Mouse (Mus musculus) gonadal fat pad, adult 2 months (tissue): ENCODE results near the gene Ica1l. TPM values are rescaled to one million over a fixed set of nuclear protein-coding genes. Genes with fewer than 3 reads are reported as not detected.
"Not testable (repeated sequence)": the region's sequence is repeated elsewhere in the genome, so short reads cannot be mapped to it uniquely, and the experiment has no call there.

Experiments
- DNase-seq: peaks from one replicate; pipeline ENCODE4 v3.0.0-alpha.2; 2012; ENCODE audit warnings: low read depth
- polyA plus RNA-seq: library from polyadenylated mRNA; depleted of rRNA; stranded (reverse); fragments of >200 nt; gene quantifications from 2 replicates; pipeline ENCODE4 v1.2.3, GENCODE M21; 2012; rRNA removed

Gene Ica1l
- 0.27 and 0.43 TPM in 2 replicates for polyA plus RNA-seq

- DNase-seq: no peak
Observed at GRCm38 (mm10) chr1:60042796-60043469, at the start of gene Ica1l. Ica1l (minus strand) TSS chr1:60043184.

GRCm38 (mm10) chr1:60076411-60076810 is 33.4 kb upstream of the Ica1l start:
- no peak for DNase-seq

- DNase-seq: no peak
Observed at GRCm38 (mm10) chr1:60075590-60075989, 32.6 kb upstream of the Ica1l start.

- DNase-seq: no peak
Observed at GRCm38 (mm10) chr1:60074935-60075334, 32.0 kb upstream of the Ica1l start.

GRCm38 (mm10) chr1:60070725-60071124 is 27.7 kb upstream of the Ica1l start:
- DNase-seq: not testable (repeated sequence)

- DNase-seq: no peak
Observed at GRCm38 (mm10) chr1:60056310-60056709, 13.3 kb upstream of the Ica1l start.

GRCm38 (mm10) chr1:60054659-60055058 is 11.7 kb upstream of the Ica1l start:
- DNase-seq: no peak

- DNase-seq: not testable (repeated sequence)
Observed at GRCm38 (mm10) chr1:60047481-60047880, 4.5 kb upstream of the Ica1l start.

- no peak for DNase-seq
Observed at GRCm38 (mm10) chr1:60044595-60044994, 1.6 kb upstream of the Ica1l start.

- DNase-seq: no peak
Observed at GRCm38 (mm10) chr1:60042398-60042795, 587 bp downstream of the Ica1l start.

GRCm38 (mm10) chr1:60035044-60035443 is 7.9 kb downstream of the Ica1l start:
- no peak for DNase-seq

- DNase-seq: no peak
Observed at GRCm38 (mm10) chr1:60017031-60017469, 25.9 kb downstream of the Ica1l start.

- no peak for DNase-seq
Observed at GRCm38 (mm10) chr1:60016136-60016611, 26.8 kb downstream of the Ica1l start.

- no peak for DNase-seq
Observed at GRCm38 (mm10) chr1:60015511-60015910, 27.5 kb downstream of the Ica1l start.

- no peak for DNase-seq
Observed at GRCm38 (mm10) chr1:60013779-60014178, 29.2 kb downstream of the Ica1l start.

GRCm38 (mm10) chr1:60008743-60009142 is 34.2 kb downstream of the Ica1l start:
- DNase-seq: no peak

GRCm38 (mm10) chr1:60007337-60007736 is 35.6 kb downstream of the Ica1l start:
- DNase-seq: no peak

- no peak for DNase-seq
Observed at GRCm38 (mm10) chr1:60000319-60000718, 42.7 kb downstream of the Ica1l start.

GRCm38 (mm10) chr1:59997352-59997751 is 45.6 kb downstream of the Ica1l start:
- no peak for DNase-seq

GRCm38 (mm10) chr1:59995646-59996045 is 47.3 kb downstream of the Ica1l start:
- DNase-seq: no peak

GRCm38 (mm10) chr1:59987399-59988040 is 55.5 kb downstream of the Ica1l start:
- DNase-seq: no peak

- no peak for DNase-seq
Observed at GRCm38 (mm10) chr1:59986626-59987025, 56.4 kb downstream of the Ica1l start.

GRCm38 (mm10) chr1:59967291-59967690 is 75.7 kb downstream of the Ica1l start:
- no peak for DNase-seq
